Mouse (Mus musculus): ENCODE data around the gene Hnrnpl. TPM values are rescaled to one million over a fixed set of nuclear protein-coding genes. Genes with fewer than 3 reads are reported as not detected.

The Hnrnpl gene
- 67.1 and 140 TPM in 2 replicates for polyA plus RNA-seq (2012; rRNA removed)

GRCm38 (mm10) chr7:28808221-28808941, at the start of gene Hnrnpl:
Gene Hnrnpl, plus strand, starts transcription at chr7:28808541.
- peaks cover 19% of the 10 kb centered on the region; the same call in 1 of the 2 replicates for H3K4me1 ChIP-seq (ENCODE audit: control insufficient read depth, insufficient read depth, insufficient read length, low read length)
- 0 out of 2 replicates have a peak, but pooled peaks have one; percentile 27 for TF ChIP-seq POLR2A (IDR thresholded peaks at IDR 0.05; ENCODE audit: low read depth, low read length)
- no peak for TF ChIP-seq CTCF (IDR thresholded peaks at IDR 0.05; ENCODE audit: extremely low read depth, insufficient read length, insufficient replicate concordance, low read depth, low read length)
- H3K27ac ChIP-seq (ENCODE audit: insufficient read depth, low read depth, low read length): peak within 1 kb of the TSS; percentile 96
- peak within 1 kb of the TSS; percentile 75 for H3K4me3 ChIP-seq (ENCODE audit: low read depth, low read length)
- WGBS: 5% methylated on average over 35 of the region's 35 CpGs
- no peaks in the 10 kb centered on the region for H3K27me3 ChIP-seq (ENCODE audit: control insufficient read depth, insufficient read depth, low read length)
- H3K36me3 ChIP-seq (ENCODE audit: control insufficient read depth, insufficient read depth, low read length): peaks cover 8% of the 10 kb centered on the region

- Histone ChIP-seq H3K4me3 (ENCODE audit: low read depth, low read length) (no peak overlapping the region), H3K27me3 (ENCODE audit: control insufficient read depth, insufficient read depth, low read length) (peaks cover 6% of the 10 kb centered on the region), H3K27ac (ENCODE audit: insufficient read depth, low read depth, low read length) (no peak overlapping the region), H3K4me1 (ENCODE audit: control insufficient read depth, insufficient read depth, insufficient read length, low read length) (peaks cover 2% of the 10 kb centered on the region), H3K36me3 (ENCODE audit: control insufficient read depth, insufficient read depth, low read length) (peaks cover 43% of the 10 kb centered on the region)
- TF ChIP-seq POLR2A (IDR thresholded peaks at IDR 0.05; ENCODE audit: low read depth, low read length) (no peak), CTCF (IDR thresholded peaks at IDR 0.05; ENCODE audit: extremely low read depth, insufficient read length, insufficient replicate concordance, low read depth, low read length) (no peak)
- WGBS: 86% methylated on average over 13 of the region's 13 CpGs
Observed at GRCm38 (mm10) chr7:28758623-28759022, 49.7 kb upstream of the Hnrnpl start.

GRCm38 (mm10) chr7:28761907-28762306, 46.4 kb upstream of the Hnrnpl start:
- Histone ChIP-seq H3K27ac (ENCODE audit: insufficient read depth, low read depth, low read length) (no peak overlapping the region), H3K36me3 (ENCODE audit: control insufficient read depth, insufficient read depth, low read length) (peaks cover 43% of the 10 kb centered on the region), H3K4me1 (ENCODE audit: control insufficient read depth, insufficient read depth, insufficient read length, low read length) (peaks cover 12% of the 10 kb centered on the region), H3K4me3 (ENCODE audit: low read depth, low read length) (no peak overlapping the region), H3K27me3 (ENCODE audit: control insufficient read depth, insufficient read depth, low read length) (no peaks in the 10 kb centered on the region)
- 76% methylated on average over 9 of the region's 9 CpGs for WGBS
- TF ChIP-seq CTCF (IDR thresholded peaks at IDR 0.05; ENCODE audit: extremely low read depth, insufficient read length, insufficient replicate concordance, low read depth, low read length) (no peak), POLR2A (IDR thresholded peaks at IDR 0.05; ENCODE audit: low read depth, low read length) (no peak)

GRCm38 (mm10) chr7:28765211-28765610, 43.1 kb upstream of the Hnrnpl start:
- TF ChIP-seq CTCF (IDR thresholded peaks at IDR 0.05; ENCODE audit: extremely low read depth, insufficient read length, insufficient replicate concordance, low read depth, low read length) (no peak), POLR2A (IDR thresholded peaks at IDR 0.05; ENCODE audit: low read depth, low read length) (no peak)
- 62% methylated on average over 6 of the region's 6 CpGs for WGBS
- H3K27ac ChIP-seq (ENCODE audit: insufficient read depth, low read depth, low read length): no peak overlapping the region
- peaks cover 19% of the 10 kb centered on the region for H3K4me1 ChIP-seq (ENCODE audit: control insufficient read depth, insufficient read depth, insufficient read length, low read length)
- H3K36me3 ChIP-seq (ENCODE audit: control insufficient read depth, insufficient read depth, low read length): peaks cover 24% of the 10 kb centered on the region
- H3K4me3 ChIP-seq (ENCODE audit: low read depth, low read length): peak overlapping the region; percentile 92; the same call in 1 of the 2 replicates
- no peaks in the 10 kb centered on the region for H3K27me3 ChIP-seq (ENCODE audit: control insufficient read depth, insufficient read depth, low read length)

GRCm38 (mm10) chr7:28766173-28766879, 42.0 kb upstream of the Hnrnpl start, which contains the start of gene Sirt2:
Gene Sirt2, plus strand, starts transcription at chr7:28766735.
- peak; percentile 67 for TF ChIP-seq POLR2A (IDR thresholded peaks at IDR 0.05; ENCODE audit: low read depth, low read length)
- no peak for TF ChIP-seq CTCF (IDR thresholded peaks at IDR 0.05; ENCODE audit: extremely low read depth, insufficient read length, insufficient replicate concordance, low read depth, low read length)
- Histone ChIP-seq H3K4me3 (ENCODE audit: low read depth, low read length) (peak within 1 kb of the TSS; percentile 92), H3K27ac (ENCODE audit: insufficient read depth, low read depth, low read length) (peak within 1 kb of the TSS; percentile 18; the same call in 1 of the 2 replicates), H3K36me3 (ENCODE audit: control insufficient read depth, insufficient read depth, low read length) (peaks cover 14% of the 10 kb centered on the region), H3K4me1 (ENCODE audit: control insufficient read depth, insufficient read depth, insufficient read length, low read length) (peaks cover 19% of the 10 kb centered on the region), H3K27me3 (ENCODE audit: control insufficient read depth, insufficient read depth, low read length) (no peaks in the 10 kb centered on the region)
- under 1% methylated on average over 45 of the region's 45 CpGs for WGBS

GRCm38 (mm10) chr7:28766910-28767309, 41.4 kb upstream of the Hnrnpl start:
- Histone ChIP-seq H3K4me3 (ENCODE audit: low read depth, low read length) (peak overlapping the region; percentile 65), H3K4me1 (ENCODE audit: control insufficient read depth, insufficient read depth, insufficient read length, low read length) (peaks cover 17% of the 10 kb centered on the region; the same call in 1 of the 2 replicates), H3K36me3 (ENCODE audit: control insufficient read depth, insufficient read depth, low read length) (peaks cover 8% of the 10 kb centered on the region), H3K27ac (ENCODE audit: insufficient read depth, low read depth, low read length) (no peak overlapping the region), H3K27me3 (ENCODE audit: control insufficient read depth, insufficient read depth, low read length) (no peaks in the 10 kb centered on the region)
- TF ChIP-seq POLR2A (IDR thresholded peaks at IDR 0.05; ENCODE audit: low read depth, low read length) (no peak), CTCF (IDR thresholded peaks at IDR 0.05; ENCODE audit: extremely low read depth, insufficient read length, insufficient replicate concordance, low read depth, low read length) (no peak)
- WGBS: 2% methylated on average over 14 of the region's 14 CpGs
